Mouse (Mus musculus) spleen, adult 2 months (tissue): ENCODE results near the gene B4galnt4. TPM values are rescaled to one million over a fixed set of nuclear protein-coding genes. Genes with fewer than 3 reads are reported as not detected.

Source experiments
- DNase-seq, 2 experiments: peaks; one replicate each; pipeline versions ENCODE4 v3.0.0 to v3.0.0-alpha.2; 2012 to 2021; ENCODE audit warnings: low spot score in 2 of 2, low read depth in 1 of 2
- H3K27ac ChIP-seq: fragments of 200-500 bp; 2 replicates; pipeline ENCODE4 v1.5.1; 2012; ENCODE audit warnings: low read length, inconsistent platforms; ENCODE audit not compliant: insufficient read depth
- H3K27me3 ChIP-seq: fragments of 200-500 bp; 2 replicates; pipeline ENCODE4 v1.6.1; 2012; ENCODE audit warnings: mild to moderate bottlenecking, moderate library complexity, low read length, inconsistent platforms; ENCODE audit not compliant: control insufficient read depth, insufficient read depth
- H3K36me3 ChIP-seq: fragments of 200-500 bp; 2 replicates; pipeline ENCODE4 v1.6.1; 2012; ENCODE audit warnings: mild to moderate bottlenecking, low read length, inconsistent platforms; ENCODE audit not compliant: control insufficient read depth, insufficient read depth
- H3K4me1 ChIP-seq: fragments of 200-500 bp; 2 replicates; pipeline ENCODE4 v1.6.1; 2011; ENCODE audit warnings: inconsistent platforms; ENCODE audit not compliant: control insufficient read depth, insufficient read depth, insufficient read length
- H3K4me3 ChIP-seq: fragments of 200-500 bp; 2 replicates; pipeline ENCODE4 v1.5.1; 2011; ENCODE audit warnings: mild to moderate bottlenecking, inconsistent platforms; ENCODE audit not compliant: insufficient read depth, insufficient read length; ENCODE audit errors: extremely low read depth
- CTCF ChIP-seq: fragments of 200-500 bp; IDR thresholded peaks from 2 replicates; pipeline ENCODE4 v1.5.1; 2011; ENCODE audit warnings: mild to moderate bottlenecking, inconsistent platforms; ENCODE audit not compliant: insufficient read depth, insufficient read length, insufficient replicate concordance; ENCODE audit errors: extremely low read depth
- POLR2A ChIP-seq: fragments of 200-500 bp; IDR thresholded peaks from 2 replicates; pipeline ENCODE4 v1.6.1; 2011; ENCODE audit warnings: low read depth, low read length, inconsistent platforms
- WGBS: fragments of 180-500 bp; shearing (Covaris S2); methylation state at CpG from one replicate; pipeline ENCODE4 v1.1.7; 2018; 5-methylcytosine and 5-hydroxymethylcytosine counted together
- polyA plus RNA-seq: library from polyadenylated mRNA; depleted of rRNA; stranded (reverse); fragments of >200 nt; gene quantifications from 2 replicates; pipeline ENCODE4 v1.2.3, GENCODE M21; 2012

Gene B4galnt4
- polyA plus RNA-seq, 1 experiment: 0.79 TPM

GRCm38 (mm10) chr7:141072017-141072745 is 11.3 kb downstream of the B4galnt4 start:
- Histone ChIP-seq H3K4me1 (peaks cover 4% of the 10 kb centered on the region; the same call in 1 of the 2 replicates), H3K4me3 (peak overlapping the region; percentile 10; the same call in 1 of the 2 replicates), H3K27me3 (peaks cover 5% of the 10 kb centered on the region), H3K36me3 (no peaks in the 10 kb centered on the region), H3K27ac (peak overlapping the region; percentile 54)
- DNase-seq: peak; percentile 58 to 63
- 7% methylated on average over 23 of the region's 23 CpGs for WGBS
- TF ChIP-seq CTCF: peak; percentile 85; the same call in 1 of the 2 replicates
- no peak for TF ChIP-seq POLR2A

GRCm38 (mm10) chr7:141073782-141074181 is 12.9 kb downstream of the B4galnt4 start:
- TF ChIP-seq POLR2A: no peak
- no peak for TF ChIP-seq CTCF
- Histone ChIP-seq H3K4me3 (no peak overlapping the region), H3K27ac (no peak overlapping the region), H3K36me3 (no peaks in the 10 kb centered on the region), H3K4me1 (peaks cover 4% of the 10 kb centered on the region; the same call in 1 of the 2 replicates), H3K27me3 (peaks cover 5% of the 10 kb centered on the region)
- no peak for DNase-seq
- WGBS: 64% methylated on average over 4 of the region's 4 CpGs

GRCm38 (mm10) chr7:141077841-141078240 is 16.9 kb downstream of the B4galnt4 start, which contains the start of gene Pkp3:
Gene Pkp3, plus strand, starts transcription at chr7:141078218.
- no peak within 1 kb of the TSS for H3K4me3 ChIP-seq
- DNase-seq: no peak
- TF ChIP-seq CTCF: no peak
- TF ChIP-seq POLR2A: no peak
- no peak within 1 kb of the TSS for H3K27ac ChIP-seq
- H3K36me3 ChIP-seq: no peaks in the 10 kb centered on the region
- H3K27me3 ChIP-seq: no peaks in the 10 kb centered on the region
- 92% methylated on average over 15 of the region's 15 CpGs for WGBS
- no peaks in the 10 kb centered on the region for H3K4me1 ChIP-seq

GRCm38 (mm10) chr7:141078876-141079275 is 18.0 kb downstream of the B4galnt4 start:
- WGBS: 78% methylated on average over 4 of the region's 4 CpGs
- H3K4me1 ChIP-seq: no peaks in the 10 kb centered on the region
- no peak overlapping the region for H3K27ac ChIP-seq
- TF ChIP-seq POLR2A (no peak), CTCF (no peak)
- DNase-seq: no peak
- no peaks in the 10 kb centered on the region for H3K36me3 ChIP-seq
- no peaks in the 10 kb centered on the region for H3K27me3 ChIP-seq
- no peak overlapping the region for H3K4me3 ChIP-seq

DNA sequence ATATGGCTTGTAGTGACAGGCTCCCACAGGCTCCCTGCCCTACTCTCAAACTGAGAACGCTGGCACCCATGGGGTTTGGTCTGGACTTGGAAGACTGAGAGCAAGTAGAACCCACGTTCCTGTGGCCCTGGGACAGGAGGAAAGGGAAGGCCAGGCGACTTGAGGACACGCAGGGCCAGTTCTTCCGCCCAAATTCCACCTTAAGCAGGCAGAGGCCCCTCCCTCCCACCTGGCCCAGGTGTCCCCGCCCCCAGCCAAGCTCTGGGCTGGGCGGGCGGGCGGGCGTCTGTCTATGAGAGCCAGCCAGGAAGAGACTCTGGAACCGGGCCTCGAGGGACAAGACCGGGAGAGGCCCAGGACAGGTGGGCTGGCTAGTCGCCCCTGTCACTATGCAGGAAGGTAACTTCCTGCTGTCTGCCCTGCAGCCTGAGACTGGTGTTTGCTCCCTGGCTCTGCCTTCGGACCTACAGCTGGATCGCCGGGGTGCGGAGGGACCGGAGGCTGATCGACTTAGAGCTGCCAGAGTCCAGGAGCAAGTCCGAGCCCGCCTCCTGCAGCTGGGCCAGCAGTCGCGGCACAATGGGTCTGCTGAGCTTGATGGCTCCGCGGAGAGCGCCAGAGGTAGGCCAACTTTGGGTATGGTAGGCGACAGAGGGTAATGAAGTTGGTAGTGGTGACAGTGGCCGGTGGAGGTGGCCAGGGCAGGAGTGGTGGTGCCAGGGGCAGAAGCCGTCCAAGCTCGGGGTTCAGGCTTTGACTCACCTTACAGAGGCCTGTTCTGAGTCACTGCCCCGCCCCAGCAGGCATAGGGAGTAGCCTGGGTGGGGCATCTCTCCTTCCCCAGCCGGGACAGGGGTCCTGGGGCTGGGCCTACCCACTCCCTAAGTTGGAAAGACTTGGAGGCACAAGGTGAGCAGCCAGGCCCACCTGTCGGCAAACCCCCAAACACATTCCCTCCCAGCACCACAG is 18.9 kb downstream of the B4galnt4 start:
- 89% methylated on average over 34 of the region's 34 CpGs for WGBS
- Histone ChIP-seq H3K27me3 (no peaks in the 10 kb centered on the region), H3K4me3 (no peak overlapping the region), H3K27ac (no peak overlapping the region), H3K4me1 (no peaks in the 10 kb centered on the region), H3K36me3 (no peaks in the 10 kb centered on the region)
- TF ChIP-seq CTCF (no peak), POLR2A (no peak)
- no peak for DNase-seq

- Histone ChIP-seq H3K27me3 (no peaks in the 10 kb centered on the region), H3K4me3 (peak overlapping the region; percentile 49), H3K27ac (peak overlapping the region; percentile 40), H3K36me3 (peaks cover 11% of the 10 kb centered on the region), H3K4me1 (peaks cover 16% of the 10 kb centered on the region)
- TF ChIP-seq POLR2A (no peak), CTCF (no peak)
- WGBS: 18% methylated on average over 8 of the region's 8 CpGs
- DNase-seq: peak in 1 of 2 experiments; percentile 41
Measured at GRCm38 (mm10) chr7:141087894-141088293, 27.0 kb downstream of the B4galnt4 start.

GRCm38 (mm10) chr7:141088473-141088872 is 27.6 kb downstream of the B4galnt4 start:
- no peak for TF ChIP-seq POLR2A
- TF ChIP-seq CTCF: no peak
- H3K27ac ChIP-seq: peak overlapping the region; percentile 40
- H3K4me3 ChIP-seq: peak overlapping the region; percentile 49
- peaks cover 15% of the 10 kb centered on the region for H3K36me3 ChIP-seq
- no peak for DNase-seq
- H3K27me3 ChIP-seq: no peaks in the 10 kb centered on the region
- H3K4me1 ChIP-seq: peaks cover 16% of the 10 kb centered on the region
- 6% methylated on average over 18 of the region's 18 CpGs for WGBS
